Mouse (Mus musculus) thymus, adult 18-20 months (tissue): Measurements from ENCODE around the gene Crisp2.
"Not testable (repeated sequence)": the region's sequence is repeated elsewhere in the genome, so short reads cannot be mapped to it uniquely, and the experiment has no call there.

Experiments used
- DNase-seq, 2 experiments: peaks; one replicate each; pipeline ENCODE4 v3.0.0; 2022; ENCODE audit warnings: mixed read lengths in 2 of 2

Gene Crisp2

DNA sequence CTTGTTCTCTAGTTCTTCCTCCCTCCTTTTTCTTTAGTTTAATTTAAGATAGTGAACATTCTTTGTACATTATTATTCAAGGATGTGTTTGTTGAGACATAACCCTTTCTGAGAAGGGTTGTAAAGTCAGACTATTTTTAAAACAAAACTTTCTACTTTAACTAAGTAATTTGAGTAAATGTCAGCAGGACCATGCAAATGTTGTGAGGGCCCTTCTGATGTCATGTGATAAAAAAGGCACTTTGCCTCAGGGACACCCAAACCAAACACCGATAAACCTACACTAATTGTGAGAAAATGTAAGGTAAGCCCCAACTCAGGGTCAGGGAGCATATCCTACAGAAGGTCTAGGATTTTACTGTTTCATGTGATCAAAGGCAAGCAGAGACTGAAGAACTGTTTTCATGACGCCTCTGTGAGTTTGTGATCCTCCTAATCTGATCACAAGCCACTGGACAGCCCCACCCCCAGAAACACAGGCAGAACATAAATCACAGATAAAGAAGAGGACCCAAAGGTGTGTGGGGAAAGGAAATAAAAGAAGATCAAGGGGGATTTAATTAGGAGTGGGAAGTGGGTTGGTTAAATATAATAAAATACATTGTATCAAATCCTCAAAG is at the start of gene Crisp2:
TSS of gene Crisp2 (minus strand) at position 51 of the 620 bp plus-strand sequence.
- DNase-seq: no peak

DNA sequence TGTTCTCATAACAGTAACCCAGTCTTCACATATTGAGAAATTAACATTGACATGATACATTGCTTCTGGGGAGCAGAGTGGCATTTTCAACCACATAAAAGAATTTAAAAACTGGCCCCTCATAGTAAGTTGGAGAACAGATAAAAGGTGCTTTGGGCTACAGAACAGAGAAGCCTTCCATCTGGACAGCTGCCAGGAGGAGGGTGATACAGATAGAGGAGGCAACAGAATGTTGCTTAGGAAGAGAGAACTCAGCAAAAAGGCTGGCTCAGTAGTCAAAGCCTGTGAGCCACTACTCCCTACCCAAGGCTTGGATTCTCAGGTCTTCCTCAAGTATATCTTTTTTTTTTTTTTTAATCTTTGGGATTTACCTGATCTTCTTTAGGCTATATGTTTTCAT is 48.3 kb upstream of the Crisp2 start:
- no peak for DNase-seq

DNA sequence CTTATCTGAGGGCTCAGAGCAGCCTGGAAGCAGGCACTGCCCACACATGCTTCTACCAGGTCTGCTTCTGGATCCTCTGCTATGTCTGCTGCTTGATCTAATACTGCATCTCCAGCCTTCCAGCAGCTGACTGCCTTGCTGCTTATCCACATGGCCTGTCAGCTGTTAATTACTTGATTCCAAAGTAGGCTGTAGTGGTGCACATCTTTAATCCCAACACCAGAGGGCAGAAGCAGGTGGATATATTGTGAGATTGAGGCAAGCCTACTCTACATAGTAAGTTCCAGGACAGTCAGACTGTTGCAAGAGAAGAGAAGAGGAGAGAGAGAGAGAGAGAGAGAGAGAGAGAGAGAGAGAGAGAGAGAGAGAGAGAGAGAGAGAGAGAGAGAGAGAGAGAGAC is 30.5 kb upstream of the Crisp2 start:
- DNase-seq: no peak

DNA sequence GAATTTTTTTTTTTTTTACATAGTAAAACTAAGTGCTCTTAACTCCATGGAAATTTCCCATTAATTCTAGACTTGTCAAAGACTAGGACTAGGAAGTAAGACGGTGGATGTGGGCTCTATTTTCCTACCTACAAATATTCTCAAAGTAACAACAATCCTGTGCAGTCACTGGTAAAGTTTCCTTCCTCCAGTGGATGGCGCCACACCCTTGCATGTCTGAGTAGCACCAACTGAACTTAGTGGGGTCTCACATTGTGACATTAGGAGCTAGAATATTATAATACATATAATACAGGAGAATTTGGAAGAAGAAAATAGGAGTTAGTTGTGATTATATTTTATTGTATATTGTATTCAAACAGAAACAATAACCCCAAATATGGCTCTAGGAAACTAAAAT is 25.1 kb upstream of the Crisp2 start:
- DNase-seq: no peak

DNA sequence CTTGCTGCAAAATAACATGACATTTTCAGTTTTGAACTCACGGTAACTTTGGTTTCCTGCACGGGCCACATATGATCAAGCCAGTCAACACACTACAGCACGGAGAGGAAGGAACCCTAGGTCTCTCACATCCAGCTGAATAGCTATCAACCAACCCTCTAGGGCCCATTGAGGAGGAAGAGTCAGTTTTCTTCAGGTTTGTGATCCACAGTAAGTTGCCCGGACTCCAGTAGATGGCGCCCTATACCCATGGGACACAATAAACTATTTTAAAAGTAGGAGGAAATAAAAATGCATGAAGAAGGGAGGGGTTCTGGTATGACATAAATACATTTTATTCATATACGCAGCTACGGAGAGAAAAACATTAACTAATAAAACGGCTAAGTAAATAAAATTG is 17.7 kb upstream of the Crisp2 start:
- DNase-seq: no peak

DNA sequence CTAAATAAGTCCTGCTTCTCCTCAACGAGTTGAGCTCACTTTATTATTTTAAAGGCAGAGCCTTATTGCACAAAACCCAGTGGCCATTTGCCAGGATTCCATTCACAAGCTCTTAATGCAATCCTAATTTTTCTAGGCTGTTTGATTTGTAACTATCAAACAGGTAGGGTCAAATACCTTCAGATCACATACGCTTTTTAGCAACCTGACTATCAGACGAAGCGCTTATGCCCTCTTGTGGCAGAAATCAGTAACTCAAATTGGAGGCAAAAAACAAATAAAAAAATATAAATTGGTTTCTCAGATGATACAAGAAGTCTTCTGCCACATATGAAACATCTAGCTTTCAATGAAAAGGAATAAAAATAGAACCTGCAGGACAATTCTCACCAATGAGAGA is 17.0 kb upstream of the Crisp2 start:
- no peak for DNase-seq

DNA sequence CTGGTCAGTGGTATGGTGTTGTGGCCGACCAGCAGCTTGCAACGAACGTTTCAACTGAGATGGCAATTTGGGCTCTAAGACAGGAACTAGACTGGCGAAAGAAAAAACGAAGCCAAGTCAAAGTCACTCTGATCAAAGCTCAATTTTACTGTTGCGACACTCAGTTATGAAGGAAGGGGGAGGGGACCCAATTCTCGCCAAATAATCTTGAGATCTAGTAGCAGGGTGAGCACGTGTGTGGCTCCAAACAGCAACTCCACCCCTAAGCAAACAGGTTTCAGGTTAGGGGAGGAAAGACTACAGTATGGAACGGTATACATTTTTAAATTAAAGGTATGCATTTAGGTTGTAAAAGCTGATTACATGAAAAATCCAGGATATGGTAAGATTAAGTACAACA is 14.7 kb upstream of the Crisp2 start:
- DNase-seq: no peak

DNA sequence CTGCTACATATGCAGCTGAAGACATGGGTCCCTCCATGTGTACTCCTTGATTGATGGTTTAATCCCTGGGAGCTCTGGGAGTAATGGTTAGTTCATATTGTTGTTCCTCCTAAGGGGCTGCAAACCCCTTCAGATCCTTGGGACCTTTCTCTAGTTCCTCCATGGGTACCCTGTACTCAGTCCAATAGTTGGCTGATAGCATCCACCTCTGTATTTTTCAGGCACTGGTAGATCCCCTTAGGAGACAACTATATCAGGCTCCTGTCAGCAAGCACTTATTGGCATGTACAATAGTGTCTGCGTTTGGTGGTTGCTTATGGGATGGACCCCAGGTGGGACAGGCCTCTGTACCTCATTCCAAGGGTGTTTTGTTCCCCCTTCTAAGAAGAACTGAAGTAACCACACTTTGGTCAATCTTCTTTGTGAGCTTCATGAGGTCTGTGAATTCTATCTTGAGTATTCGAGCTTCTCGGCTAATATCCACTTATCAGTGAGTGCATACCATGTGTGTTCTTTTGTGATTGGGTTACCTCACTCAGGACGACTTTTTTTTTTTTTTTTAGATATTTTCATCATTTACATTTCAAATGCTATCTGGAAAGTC is 10.6 kb upstream of the Crisp2 start:
- no peak for DNase-seq

DNA sequence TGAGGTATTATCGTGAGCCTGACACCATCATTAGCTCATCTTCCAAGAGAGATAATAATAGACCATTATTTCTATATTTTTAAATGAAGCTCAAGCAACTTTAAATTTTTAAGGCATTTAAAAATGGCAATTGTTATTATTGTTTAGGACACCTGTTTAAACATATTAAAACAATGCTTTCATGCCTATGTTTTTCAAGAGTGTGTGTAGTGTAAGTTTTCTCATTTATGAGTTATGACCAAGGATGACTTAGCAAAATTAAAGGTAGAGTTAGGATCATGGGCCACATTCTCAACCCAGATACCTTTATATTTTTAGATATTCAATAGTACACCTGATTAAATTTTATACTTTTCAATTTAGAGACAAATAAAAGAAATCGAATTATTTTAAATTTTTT is 5.5 kb upstream of the Crisp2 start:
- no peak for DNase-seq

DNA sequence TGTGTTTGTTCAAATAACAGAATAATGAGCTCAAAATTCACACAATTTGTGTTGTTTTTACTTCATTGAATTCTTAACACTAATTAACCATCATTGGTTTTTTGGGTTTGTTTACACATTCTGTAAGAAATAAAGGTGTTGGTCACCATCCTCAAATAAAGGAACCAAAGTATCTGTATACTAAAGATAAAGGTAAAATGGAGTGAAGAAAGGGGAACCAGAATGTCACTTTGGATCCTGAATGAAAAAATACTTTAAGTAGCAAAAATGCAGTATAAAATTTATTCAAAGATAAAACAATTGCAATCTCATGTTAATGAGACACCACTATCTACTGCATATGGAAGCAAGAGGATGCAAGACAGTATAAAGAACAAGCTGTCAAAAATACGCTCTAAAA is 4.8 kb upstream of the Crisp2 start:
- DNase-seq: no peak

DNA sequence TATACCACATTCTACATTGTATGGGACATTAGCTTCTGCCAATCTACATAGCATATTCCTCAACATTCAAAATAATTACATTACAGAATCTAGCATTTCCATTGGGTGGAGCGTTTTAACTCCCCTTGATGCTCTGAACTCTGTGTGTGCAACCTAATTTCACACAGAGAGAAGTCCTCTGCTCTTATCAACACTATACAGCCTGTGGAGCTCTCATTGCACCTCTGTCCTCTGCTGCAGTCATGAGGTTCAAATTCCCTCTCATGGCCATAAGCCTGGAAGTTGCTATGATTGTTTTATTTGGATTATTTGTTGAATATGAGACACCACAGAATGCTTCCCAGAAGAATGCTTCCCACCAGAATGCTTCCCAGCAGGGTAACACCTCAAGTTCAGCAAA is 4.1 kb upstream of the Crisp2 start, which contains the start of gene Rhag:
TSS of gene Rhag (plus strand) at position 193 of the 400 bp plus-strand sequence.
- no peak for DNase-seq

DNA sequence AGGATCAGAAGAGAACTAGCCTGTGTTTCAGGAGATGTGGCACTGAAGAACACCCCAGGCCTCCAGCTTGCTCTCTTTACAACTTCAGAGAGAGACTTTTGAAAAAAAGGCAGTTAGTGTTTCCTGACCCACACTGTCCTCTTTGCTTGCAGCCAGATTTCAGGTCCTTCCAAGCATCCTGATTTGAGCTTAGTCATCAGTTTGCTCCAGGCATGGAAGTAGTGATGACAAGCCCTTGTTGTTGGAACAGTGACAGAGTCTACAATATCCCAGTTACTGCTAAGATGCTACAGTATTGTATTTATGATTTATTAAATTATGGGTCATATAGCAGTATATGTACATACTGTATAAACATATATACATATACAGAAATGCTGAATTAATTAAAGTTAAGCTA is 1.3 kb upstream of the Crisp2 start:
- no peak for DNase-seq

DNA sequence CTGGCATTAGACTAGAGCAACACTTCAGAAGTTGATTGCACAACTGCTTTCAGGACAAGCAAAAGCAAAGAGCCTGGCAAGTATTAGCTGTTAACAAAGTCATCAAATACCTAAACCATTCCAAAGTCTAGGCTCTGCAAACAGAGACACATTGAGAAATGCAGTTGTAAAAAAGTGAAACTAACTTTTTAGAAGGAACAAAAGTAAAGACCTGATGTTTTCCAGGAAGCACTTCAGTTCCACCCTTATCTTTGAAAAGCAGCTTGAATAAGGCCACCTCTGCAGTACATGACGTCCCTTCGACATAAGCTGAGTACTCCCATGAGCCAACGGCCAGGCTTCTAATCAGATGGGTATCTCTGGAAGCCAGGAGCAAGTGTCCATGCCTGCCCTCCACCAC is 253 bp downstream of the Crisp2 start:
- no peak for DNase-seq

DNA sequence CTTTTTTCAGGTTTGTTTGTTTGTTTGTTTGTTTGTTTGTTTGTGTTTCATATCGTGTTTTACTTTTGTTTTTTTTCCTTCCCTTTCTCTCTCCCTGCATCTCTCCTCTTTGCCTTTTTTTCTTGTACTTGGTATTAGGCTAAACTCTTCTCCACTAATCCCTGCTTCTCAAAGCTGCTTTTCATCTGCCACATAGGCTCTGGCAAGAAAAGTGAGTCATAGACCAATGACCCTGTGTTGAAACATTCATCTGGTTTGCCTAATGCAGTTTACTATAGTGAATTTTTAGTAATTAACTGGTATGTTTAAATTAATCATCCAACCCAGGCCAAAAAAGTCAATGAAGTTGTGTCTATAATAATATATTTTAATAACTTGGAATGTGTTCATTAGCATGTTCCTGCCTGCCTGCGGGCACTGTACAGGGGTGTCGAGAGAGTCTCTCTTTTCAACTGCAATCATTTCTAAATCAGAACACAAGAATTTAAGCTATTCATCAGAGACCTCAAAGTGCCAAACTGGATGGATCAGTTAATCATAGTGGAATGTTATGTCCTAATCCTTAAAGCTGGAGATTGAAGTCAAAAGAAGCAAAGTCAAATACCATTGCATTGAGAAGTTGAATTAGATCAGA is 4.0 kb downstream of the Crisp2 start:
- DNase-seq: no peak

DNA sequence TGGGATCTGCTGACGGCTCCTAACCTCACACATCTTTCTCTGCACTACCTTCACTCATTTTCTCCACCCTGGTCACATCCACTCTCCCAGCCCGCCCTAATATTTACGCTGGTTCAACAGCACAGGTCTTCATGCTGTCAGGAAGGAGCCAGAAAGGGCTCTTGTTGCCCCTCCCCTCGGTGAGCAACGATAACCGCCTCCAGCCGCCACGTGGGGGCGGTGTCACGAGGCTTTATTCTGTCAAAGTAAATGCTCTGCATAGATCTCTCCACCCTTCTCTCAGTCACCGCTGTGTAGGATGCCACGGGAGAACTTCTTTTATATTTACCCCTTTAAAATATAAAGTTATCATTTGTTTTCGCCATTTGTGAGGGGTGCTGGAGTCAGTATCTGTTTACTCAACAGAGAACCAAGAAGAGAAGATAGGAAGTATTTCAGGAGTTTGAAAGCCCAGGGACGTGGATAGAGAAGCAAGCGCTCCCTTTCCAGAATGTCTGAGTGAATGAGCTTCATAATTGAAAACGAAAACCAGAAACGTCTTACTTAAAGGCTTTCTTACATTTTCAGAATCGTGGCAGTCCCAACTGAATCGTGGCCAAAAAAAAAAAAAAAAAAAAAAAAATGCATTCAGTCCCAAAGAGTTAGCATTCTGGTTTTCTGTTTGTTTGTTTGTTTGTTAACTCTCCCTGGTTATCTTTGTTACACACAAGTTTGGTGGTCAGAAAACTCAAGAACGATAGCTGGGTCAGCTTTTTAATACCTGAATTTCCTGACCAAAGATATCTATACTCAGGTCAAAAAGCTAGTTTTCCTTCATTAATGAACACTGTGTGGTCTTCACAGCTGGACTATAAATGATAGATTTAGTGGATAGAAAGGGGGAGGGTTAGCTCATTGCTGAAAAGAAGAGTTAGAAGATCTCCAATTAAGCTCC is 12.6 kb downstream of the Crisp2 start:
- DNase-seq: peak in 1 of 2 experiments; percentile 11

DNA sequence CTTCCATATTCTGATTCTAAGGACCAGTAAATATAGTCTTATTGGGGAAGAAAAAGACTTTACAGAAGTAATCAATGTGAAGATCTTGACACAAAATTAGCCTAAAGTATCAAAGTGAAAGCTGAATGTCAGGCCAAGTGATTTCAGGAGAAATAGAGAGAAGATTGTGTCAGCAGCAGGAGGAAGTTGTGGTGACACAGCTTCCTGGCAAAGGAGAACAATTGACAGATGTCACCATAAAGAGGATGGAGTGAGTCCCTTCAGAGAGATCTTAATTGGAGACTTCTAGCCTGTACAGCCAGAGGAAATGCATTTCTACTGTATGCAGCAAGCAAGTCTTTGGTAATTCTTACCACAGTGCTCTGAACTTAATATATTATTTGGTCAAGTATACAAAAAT is 16.9 kb downstream of the Crisp2 start:
- DNase-seq: no peak

DNA sequence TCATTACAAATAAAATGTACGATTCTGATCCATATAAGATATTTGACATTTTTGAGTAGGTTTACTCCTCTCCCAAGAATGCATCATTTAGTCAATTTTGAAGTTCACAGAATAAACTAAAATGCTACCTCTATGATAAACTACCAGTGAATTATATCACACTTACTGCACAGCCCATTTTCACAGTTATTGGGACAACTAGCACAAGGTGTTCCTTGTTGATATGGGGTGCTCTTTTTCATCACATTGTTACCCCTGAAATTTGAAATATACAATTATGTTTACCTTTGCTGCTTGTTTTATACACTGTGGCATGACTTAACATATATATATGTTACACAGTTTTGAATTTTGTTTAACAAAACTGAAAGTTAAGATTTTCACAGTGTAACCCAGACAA is 39.7 kb downstream of the Crisp2 start:
- DNase-seq: no peak

DNA sequence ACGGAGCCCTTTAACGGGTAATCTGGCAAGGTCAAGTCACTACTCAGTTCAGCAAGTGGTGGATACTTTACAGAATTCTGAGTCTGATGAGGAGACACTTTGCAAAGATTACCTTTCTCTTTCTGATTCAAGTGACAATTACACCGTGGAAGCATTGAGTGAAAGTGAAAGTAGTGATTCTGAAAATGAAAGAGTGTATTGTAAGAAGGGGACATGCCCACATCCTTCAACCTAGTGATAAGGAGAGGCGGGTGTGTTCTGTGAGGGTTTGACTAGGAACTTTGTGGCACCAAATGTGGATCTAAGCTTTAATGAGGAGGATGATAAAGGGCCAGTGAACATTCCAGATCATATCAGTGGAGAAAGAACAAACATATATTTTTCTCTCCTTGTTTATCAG is 43.1 kb downstream of the Crisp2 start:
- DNase-seq: no peak

DNA sequence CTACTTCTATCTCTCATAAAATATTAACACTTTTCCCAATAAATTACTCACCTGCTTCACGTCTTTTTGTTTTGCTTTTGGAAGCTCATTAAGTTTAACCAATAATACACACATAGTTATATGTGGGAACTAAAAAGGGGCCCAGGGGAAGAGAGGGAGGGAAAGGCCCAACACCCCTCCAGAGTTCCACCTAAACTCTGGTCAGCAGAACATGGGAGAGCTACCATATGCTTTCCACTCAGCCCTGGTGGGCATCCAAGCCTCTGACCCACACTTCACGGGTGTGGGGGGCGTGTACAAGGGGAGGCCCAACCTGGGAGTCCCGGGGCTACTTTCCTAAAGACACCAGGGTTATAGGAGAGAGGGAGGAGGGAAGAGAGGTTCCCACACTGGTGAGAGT is 75.1 kb downstream of the Crisp2 start:
- no peak for DNase-seq

DNA sequence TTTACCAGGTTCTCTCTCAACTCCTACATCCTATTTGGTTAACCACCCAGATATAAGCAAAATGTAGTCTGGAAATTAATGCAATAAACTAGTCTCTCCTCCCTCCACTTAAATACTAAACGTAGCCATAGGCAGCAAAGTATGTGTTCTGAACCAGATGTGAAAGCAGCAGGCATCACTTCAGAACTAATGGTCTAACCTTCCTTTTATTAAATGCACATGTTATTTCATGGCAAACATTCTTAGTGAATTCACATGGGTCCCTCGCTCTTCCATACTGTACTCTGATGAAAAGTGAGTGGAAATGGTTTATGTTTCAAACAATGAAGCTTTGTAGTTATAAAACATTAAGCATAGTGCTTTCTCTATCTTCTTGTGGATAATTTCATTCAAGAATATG is 75.5 kb downstream of the Crisp2 start:
- DNase-seq: no peak

DNA sequence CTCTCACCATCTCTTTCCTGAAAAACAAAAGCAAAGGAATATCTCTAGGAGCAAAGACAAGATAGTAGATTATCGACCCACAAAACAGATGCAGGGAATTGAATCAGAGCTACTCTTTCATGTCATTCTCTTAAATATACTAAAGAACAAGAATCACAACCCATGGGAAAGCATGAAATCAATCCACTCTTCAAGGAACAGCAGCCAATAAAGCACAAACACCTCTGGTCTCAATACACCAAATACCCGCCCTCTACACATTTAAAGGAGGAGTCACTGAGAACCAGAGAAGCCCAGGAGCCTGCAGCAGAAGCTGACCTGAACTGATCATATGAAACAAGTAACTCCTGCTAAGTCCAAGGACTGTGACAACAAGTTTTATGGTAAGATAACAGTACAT is 80.0 kb downstream of the Crisp2 start, which contains the start of gene Esp1:
TSS of gene Esp1 (plus strand) at position 301 of the 400 bp plus-strand sequence.
- DNase-seq: no peak

DNA sequence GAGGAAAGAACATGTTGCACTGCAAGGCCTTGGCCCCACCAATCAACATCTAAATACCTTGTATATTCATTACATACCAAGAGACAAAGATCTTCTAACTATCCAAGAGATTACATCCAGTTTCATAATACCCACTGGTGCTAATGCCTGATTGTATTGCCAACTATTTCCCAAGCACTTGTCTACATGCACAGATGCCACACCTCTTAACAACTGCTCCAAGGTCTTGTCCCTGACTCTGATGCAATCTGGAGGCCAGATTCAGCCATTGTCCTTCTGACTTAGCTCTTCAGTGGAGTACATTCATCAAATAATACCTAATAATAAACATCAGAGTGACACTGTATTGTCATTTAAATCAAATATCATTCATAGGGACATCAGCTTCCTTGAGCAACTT is 89.7 kb downstream of the Crisp2 start:
- not testable (repeated sequence) for DNase-seq

DNA sequence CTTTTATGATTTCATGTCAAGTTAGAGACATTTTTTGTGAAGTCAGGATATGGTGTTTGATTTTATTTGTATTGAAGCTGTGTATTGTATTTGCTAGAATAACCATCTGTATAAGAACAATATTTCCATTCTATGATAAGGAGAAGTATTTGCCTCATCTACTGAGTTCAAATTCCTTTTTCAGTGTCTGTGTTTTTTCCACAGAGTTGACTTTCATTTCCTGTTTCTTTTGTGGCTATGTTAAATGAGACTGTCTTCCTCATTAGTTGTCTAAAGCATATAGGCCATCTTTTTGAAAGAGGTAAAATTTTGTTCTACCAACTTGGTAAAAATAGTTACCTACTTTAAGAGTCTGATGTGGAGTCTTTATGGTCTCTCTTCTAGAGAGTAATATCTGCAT is 90.5 kb downstream of the Crisp2 start:
- no peak for DNase-seq
